Mouse (Mus musculus): ENCODE measurements around the gene Prkab2. TPM values are rescaled to one million over a fixed set of nuclear protein-coding genes. Genes with fewer than 3 reads are reported as not detected.

Prkab2 gene
- 1 to 10 TPM; 7.2 to 9.3 TPM for total RNA-seq (2021)
- long read RNA-seq, experiment 1, partial matches to known transcripts: 2 of 3 reads
- long read RNA-seq, experiment 1, other reads (novel, unspliced or antisense): 1 of 3 reads
- long read RNA-seq, experiment 2, partial matches to known transcripts: 3 of 3 reads
- long read RNA-seq, experiment 2, other reads (novel, unspliced or antisense): 0 of 3 reads

DNA sequence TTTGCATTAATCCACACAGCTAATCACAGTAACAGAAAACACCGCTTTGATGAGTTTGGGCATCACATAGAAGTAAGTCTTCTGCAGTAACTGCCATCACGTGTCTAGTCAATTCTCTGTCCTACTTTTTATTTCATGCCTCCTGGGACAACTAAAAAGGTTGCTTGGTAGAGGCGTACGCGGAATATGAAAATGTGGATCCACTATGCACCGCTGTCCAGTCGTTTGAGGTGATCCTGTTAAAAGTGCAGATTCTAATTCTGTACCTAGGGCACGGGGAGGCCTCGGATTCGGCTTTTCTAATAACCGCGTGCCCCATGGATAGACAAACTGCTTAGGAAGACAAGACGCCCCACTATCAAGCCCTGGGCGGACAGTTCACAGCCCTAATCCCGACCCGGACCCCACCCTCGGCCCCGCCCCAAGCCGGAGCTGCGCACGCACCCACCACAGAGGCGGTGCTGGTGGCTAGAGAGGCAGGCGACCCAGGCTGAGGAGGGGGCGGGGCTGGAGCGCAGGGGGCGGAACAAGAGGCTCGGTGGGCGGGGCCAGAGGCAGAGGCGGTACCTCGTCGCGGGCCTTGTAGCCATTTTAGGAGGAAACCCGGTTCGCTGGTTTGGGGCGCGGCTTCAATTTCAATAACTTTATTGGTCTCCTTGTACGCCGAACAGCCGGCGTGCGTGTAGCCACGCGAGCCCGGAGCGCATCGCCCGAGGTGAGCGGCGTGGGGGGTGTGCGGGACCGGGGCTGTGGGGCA is at the start of gene Prkab2:
Gene Prkab2 (plus strand): TSS at position 539 of the 757 bp plus-strand sequence.
- peak; percentile 100 for DNase-seq

DNA sequence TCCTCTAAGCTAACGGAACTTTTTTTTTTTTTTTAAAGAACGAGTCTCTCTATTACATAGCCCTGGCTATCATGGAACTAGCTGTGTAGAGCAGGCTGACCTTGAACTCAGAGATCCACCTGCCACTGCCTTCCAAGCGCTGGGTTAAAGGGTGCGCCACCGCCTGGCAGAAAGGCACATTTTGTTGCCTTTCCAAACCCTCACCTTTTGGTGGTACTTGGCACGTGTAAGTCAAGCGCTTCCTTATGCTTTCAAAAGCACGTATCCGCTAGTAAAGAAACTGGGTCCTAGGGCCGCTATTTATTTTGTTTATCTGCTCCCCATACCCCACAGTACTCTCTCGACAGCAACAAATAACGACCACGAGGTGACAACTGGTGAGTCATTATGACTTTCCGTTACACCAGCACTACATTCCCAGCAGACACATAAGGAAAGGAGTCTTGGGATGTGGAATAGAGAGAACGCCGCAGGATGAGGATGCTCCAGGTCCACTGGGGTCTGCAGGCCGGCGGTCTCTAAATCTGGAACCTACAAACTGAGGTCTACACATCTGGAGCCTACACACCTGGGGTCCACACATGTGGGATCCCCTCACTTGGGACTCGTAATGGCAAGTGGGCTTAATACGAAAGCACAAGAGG is 48.7 kb upstream of the Prkab2 start:
- peak; percentile 54 for DNase-seq

DNA sequence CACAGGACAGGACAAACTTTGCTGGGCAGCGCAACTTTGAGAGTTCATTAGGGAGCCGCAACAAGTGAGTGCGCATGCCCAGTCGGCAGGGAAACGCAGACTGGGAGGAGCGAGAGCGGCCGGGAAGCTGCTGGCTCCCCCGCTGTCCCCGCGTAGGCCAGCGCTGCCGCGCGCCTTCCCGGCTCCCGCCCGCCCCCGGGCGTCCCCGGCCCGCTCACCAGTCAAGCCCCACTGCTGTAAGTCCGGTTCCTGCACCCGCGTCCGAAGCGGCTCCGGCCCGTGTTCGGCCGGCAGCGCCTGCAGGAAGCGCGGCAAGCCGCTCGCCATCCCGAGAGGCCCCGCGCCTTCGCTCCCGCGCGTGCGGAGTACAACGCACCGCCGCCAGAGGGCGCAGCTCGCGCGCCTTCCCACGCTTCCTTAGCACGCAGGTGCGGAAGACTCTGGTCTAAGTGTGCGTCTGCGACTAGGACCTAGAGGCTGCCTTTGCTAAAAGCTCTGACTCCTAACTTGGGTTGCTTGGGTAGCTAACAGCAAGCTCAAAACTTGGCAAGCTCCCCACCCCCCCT is 48.1 kb upstream of the Prkab2 start, which contains the start of gene Chd1l:
Gene Chd1l (minus strand): TSS at position 359 of the 566 bp plus-strand sequence.
- DNase-seq: peak; percentile 95

DNA sequence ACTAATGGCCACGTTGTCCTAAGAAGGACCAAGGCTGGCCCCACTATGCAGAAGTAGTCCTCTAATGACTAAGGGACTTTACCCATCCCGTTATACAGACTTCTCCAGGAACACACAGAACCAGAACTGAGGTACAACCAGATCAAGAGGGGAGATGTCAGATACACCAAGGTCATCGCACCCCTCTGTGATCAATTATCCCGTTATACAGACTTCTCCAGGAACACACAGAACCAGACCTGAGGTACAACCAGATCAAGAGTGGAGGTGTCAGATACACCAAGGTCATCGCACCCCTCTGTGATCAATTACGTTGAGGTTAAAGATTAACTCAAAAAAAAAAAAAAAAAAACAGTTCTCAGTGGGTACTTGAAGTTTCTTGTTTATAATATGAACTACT is 47.0 kb upstream of the Prkab2 start:
- no peak for DNase-seq

DNA sequence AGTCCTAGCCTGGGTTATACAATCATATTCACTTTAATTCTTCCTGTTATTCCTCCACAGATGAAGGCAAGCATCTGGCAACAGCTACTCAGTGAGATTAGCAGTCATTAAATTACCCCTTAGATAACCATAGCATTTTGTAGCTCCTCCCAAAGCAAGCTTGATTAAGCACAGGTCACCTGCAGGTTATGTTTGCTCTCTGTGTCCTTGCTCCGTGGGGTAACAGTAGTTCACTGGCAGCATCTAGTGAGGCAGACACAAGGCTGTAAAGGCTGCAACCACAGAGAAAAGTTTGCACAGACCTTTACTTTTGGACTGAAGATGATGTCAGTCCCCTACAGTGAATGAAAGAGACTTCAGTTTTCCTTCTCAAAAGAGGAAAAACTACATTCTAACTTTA is 42.8 kb upstream of the Prkab2 start:
- no peak for DNase-seq

DNA sequence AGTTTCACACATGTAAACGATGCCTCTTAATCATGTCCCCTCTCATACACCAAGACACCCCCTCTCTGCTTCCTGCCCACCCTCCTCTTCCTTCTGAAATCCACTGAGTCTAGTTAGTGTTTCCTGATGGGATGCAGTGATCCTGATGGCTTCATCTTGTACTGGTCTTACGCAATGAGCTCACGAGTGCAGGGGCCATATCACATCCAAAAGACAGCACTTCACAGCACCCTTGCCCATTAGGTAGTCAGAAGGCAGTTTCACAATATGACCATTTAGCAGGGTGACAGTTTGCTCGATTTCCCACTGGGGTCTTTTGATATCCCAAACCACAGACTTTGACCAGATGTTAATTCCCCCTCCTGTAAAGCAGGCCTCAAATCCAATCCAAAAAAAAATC is 42.1 kb upstream of the Prkab2 start:
- no peak for DNase-seq

DNA sequence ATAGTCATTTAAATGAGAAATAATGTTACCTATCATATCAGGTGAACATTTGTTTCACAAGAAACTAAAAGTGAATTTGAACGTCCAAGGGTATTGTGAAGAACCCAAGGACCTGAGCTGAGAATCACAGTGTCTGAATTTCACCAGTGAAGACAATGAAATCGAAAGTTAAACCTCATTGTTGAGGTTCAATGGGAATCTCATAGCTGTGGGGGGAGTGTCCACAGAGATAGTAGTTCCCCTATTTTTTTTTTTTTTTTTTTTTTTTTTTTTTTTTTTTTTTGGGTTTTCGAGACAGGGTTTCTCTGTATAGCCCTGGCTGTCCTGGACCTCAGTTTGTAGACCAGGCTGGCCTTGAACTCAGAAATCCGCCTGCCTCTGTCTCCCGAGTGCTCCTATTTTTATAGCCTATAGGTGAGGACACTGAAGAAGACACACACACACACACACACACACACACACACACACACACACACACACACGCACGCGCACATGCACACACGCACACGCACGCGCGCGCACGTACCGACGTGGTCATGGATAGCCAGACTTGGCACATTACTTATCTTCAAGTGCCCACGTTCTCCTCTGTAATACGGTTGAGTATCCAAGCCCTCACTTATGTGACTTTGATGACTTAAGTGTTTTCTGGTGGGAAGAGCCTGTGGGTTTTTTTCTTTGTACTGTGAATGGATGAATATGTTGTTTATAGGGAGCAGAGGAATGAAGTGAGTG is 40.7 kb upstream of the Prkab2 start:
- no peak for DNase-seq

DNA sequence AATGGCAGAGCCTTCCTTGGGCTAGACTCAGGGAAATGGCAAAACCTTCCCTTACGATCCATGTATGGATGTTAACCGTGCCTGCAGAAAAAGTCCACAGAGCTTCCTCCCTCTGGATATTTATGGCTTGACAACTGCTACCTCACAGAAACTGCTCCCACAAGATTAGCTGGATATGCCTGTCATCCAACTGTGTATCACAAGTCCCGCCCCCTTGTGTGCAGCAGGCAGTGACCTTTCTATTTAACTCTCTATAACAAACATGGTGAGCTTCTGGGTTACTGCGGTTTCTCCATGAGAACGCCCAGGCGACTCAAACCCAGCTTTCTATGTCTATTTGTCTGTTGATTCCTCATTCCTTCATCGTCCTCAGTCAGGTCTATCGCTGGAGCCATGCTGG is 40.1 kb upstream of the Prkab2 start:
- no peak for DNase-seq

DNA sequence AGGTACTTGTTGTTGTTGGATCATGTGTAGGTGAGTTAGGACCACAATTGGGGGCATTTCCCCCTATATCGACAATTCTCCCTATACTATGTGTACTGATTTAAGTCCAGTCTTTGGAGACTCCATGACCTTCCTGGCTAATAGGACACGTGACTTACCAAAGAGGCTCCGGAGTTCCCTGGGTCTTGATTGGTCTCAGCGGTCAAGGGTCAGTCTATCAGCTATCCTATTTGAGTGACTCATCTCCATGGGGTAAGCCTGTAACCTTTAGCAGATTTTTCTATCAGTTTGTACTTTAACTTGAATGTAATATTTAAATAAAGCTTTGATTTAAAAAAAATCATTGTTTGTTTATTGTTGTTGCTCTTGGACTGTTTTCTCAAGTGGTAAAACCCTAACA is 37.3 kb upstream of the Prkab2 start:
- DNase-seq: no peak

DNA sequence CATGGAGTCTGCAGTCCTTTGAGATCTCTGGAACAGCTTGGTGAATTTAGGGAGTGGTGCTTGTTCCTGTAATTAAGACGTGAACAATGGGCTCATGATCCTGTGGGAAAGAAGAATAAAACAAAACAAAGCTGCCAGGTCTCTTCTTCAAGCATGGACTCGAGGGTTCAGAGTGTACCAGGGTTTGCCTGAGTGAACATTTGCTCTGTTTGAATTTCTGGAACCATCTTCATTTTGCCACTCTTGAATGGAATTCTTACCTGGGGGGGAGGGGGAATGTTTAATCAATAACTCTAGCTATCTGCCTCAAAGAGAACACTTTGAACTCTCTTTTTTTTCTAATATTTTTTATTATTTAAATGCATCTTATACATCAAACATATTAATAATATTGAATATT is 33.4 kb upstream of the Prkab2 start:
- DNase-seq: no peak

DNA sequence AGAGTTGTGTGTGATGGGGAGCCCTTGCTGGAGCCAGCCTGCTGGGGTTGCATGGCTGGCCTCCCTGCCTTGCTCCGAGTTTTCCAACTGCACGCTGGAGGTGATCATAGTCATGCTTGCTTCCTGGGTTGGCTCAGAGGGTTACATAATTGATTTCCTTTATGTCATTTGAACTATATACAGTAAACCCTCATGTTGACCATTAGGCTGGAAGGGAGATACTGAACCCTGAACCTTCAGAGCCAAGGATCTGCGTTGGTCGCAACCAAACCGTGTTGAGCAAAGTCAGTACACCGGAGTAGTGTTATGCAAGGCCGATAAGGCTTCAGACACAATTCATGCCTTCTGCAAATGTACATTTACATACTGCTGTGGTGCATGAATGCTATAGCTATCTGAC is 30.1 kb upstream of the Prkab2 start:
- DNase-seq: no peak

DNA sequence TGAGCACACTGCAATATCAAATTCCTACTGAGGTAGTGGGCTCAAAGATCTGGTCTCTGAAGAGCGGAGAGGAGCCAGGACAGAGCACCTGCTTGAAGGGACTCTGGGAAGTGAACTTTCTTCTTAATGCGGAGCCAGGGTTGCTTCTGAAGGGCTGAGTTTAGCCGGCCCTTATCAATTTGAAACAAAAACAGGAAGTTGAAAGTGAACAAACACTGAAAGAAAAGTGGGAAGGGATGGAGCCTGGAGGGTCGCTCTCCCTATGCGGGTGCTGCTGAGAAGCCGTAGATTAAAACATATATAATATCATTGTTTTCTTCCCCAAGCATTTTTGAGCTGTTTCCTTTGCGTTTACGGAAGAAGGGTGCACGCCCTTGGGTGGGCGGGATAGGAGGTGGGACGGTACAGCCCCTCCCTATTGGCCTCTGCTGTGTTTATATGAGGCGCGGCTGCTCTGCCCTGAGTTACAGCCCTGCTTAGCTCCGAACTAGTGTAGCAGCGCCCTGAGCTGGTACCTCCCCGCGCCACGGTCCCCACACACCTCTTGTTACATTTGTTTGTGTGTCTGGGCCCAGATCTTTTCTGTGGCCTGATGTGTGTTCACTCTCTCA is 29.5 kb upstream of the Prkab2 start, which contains the start of gene Fmo5:
Gene Fmo5 (plus strand): TSS at position 414 of the 611 bp plus-strand sequence.
- peak; percentile 82 for DNase-seq

DNA sequence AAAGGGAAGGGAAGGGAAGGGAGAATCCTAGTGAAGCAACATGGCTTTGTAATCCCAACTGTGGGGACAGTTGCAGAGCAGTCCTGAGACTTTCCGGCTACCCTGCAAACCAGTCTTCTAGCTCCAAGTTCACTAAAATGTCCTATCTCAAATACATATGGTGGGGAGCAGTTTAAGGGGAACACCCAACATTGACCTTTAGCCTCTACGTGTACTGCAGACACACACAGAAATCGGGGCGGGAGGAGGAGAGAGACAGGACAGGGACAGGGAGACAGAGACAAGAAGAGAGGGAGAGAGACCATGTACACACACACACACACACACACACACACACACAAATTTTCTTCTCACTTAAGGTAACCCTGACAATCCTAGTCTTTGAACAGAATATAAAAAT is 28.1 kb upstream of the Prkab2 start:
- no peak for DNase-seq

DNA sequence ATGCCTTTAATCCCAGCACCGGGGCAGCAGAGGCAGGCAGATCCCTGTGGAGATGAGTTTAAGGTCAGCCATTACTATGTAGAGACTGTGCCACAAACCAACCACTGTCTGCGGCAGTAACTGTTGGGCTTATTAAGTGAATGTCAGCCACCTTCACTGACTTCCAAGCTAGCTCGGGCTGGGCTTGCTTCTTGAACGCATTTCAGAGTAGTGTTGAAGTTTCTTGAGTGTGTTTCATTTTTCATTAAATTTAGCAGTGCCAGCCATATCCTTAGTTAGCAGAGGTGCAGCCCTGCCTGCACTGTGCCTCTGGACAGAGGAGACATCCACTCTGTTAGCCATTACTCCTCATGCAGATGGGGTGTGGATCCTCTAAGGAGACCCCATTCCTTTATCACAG is 27.2 kb upstream of the Prkab2 start:
- DNase-seq: no peak

DNA sequence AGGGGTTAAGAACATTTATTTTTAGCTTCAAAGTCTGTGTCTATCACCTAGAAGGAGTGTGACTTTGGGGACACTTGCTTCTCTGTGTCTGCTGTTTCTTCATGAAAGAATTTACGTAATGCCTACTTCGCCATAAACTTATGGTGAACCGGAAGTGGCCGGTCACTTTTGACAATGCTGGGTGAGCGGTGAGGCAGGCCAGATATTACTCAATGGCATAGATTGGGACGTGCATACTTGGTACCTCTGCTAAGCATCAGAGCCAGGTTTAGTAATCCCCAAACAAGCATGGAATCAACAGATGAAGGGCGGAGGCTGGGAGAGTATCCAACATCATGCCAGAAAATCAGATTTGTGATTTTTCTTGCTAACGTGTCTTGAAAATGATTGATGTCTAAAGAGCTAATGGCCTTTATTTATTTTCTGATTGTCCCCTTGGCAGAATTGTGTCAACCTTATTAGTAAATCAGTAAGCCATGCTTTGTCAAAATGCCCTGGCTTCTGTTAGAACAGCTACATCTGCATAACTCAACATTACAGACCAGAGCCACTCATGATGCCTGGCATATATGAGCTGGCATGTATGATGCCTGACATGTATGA is 26.6 kb upstream of the Prkab2 start:
- DNase-seq: no peak

DNA sequence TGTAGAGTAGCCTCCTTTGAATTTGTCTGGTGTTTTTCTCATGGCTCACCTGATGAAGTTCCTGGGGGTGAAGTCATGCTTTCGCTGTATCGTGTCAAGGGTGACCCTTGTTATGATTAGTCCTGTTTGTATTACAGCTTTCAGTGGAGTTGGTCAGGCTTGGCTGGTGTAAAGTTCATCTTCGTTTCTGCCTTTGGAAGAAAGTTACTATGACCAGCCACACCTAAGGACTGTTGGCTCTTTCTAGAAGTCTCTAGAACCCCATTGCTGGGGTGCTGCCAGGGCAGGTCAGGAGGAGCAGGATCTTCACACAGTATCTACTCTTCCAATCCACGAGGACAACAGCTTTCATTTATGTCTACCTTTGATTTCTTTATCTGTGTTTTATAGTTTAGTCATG is 24.5 kb upstream of the Prkab2 start:
- DNase-seq: no peak

DNA sequence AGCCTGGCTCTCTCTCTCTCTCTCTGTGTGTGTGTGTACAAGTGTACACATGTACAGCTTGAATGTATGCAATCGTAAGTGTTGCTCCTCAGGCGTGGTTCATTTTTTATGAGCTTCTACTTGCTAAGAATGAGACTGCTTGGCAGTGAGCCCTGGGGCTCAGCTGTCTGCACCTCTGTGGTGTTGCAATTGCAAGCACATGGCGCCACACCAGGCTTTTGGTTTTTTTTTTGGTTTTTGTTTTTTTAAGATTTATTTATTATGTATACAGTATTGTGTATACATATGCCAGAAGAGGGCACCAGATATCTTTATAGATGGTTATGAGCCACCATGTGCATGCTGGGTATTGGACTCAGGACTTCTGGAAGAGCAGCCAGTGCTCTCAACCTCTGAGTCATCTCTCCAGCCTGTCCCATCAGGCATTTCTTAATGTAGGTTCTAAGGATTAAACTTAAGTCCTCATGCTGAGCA is 23.7 kb upstream of the Prkab2 start:
- DNase-seq: peak; percentile 69

DNA sequence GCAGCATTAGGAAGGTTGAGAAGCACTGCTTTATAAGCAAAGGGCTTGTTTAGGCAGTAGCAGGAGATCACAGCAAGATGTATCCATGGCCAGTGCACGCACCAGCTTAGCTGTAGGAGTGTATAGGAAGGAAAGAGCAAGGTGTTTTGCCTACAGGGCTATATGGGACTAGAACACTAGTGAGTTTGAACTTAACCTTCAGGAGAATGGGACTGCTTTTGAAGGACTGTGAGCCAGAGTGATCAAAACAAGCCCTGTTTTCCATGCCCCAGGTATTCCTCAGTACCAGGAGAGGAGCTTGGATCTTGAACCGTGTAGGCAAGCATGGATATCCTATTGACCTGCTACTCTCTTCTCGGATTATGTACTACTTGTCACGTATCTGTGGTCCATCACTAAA is 16.6 kb upstream of the Prkab2 start:
- DNase-seq: no peak

DNA sequence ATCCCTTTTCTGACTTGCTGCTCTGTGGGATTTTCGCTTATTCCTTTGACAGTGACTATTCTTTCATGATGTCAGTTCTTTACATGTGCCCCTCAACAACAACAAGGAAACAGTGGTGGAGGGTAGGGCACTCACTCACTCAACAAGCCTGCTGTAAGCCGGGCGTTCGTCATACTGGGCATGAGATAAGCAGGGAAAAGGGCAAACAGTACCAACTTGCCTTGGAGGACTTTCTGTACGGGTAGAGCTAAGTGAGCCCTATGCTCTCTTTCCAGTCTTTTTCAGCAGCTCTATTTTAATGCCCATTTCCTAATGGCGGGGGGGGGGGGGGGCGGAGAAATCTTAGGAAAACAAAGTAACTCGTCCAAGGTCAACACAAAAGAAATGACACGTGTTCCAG is 16.0 kb upstream of the Prkab2 start:
- no peak for DNase-seq

DNA sequence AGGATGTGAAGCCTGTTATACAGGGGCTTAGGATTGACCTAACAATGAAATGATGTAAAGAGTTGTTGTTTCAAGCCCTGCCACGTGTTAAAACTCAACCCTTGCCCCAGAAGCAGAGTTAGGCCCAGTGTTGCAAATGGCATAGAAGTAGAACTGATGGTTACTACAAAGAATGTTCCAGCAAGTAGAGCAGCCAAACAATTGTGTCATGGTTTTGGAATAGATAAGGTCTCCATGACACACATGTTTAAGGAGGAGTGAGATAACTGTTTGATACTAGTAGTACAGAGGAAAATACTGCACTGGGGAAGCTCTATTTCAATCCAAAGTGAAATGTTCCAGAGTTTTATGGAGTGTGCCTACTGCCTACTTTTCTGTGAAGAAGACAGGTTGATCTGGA is 9.5 kb upstream of the Prkab2 start:
- no peak for DNase-seq

DNA sequence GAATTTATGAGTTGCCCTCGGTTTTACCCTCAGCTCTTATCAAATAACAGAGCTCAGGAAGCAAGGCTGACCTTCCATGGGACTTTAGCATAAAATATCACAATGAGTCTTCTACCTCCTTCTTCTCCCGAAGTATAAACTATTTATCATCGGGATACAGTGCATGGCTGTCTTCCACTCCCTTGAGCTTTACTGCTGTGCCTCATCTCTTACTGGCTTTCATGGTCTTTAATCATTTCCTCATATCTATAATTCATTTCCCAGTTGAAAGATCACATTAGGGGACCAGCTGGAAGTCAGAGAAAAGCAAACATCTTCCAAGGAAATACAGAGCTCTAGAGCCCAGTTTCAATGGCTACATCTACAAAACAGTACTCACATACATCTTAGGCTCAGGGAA is 9.0 kb upstream of the Prkab2 start:
- DNase-seq: no peak
